Mouse (Mus musculus): ENCODE data around the gene Lrrc8d. TPM values are rescaled to one million over a fixed set of nuclear protein-coding genes. Genes with fewer than 3 reads are reported as not detected.

The Lrrc8d gene
- total and polyA plus RNA-seq, 3 experiments = 7.0 to 26.1 (median 16.6) TPM

GRCm38 (mm10) chr5:105826916-105827510 lies 127.2 kb downstream of the Lrrc8d start:
- in situ Hi-C loops (cut with MboI; ENCODE audit: low pct_ligation_motif_present, low pct_unique_long_range_greater_than_20kb, low sequenced_read_pairs) (no loop called here), dilution Hi-C loops (cut with MboI; ENCODE audit: extremely low pct_ligation_motif_present, extremely low pct_unique_long_range_greater_than_20kb, low sequenced_read_pairs) (no loop called here)
- Histone ChIP-seq H3K4me2 (ENCODE audit: insufficient read depth, low read depth, poor library complexity, severe bottlenecking) (no peak overlapping the region), H3K79me2 (replicated peaks; ENCODE audit: control insufficient read depth, extremely low read depth, insufficient read depth, poor library complexity, severe bottlenecking) (no peaks in the 10 kb centered on the region), H3K9me3 (replicated peaks; ENCODE audit: low read length) (no peaks in the 10 kb centered on the region), H3K27me3 (replicated peaks) (no peaks in the 10 kb centered on the region), H3K4me3 (replicated peaks in 1 of 3; ENCODE audit: low read depth in 2 of 3, low read length in 2 of 3, poor library complexity in 1 of 3) (no peak overlapping the region), H3K9ac (ENCODE audit: insufficient read depth, low read depth) (no peak overlapping the region), H3K27ac (ENCODE audit: insufficient read depth, low read depth) (no peak overlapping the region), H3K36me3 (replicated peaks in 1 of 2; ENCODE audit: control insufficient read depth in 1 of 2, insufficient read depth in 1 of 2, low read length in 1 of 2) (peaks cover 0 to 2% of the 10 kb centered on the region in 2 experiments), H3K4me1 (ENCODE audit: control insufficient read depth in 1 of 2, insufficient read depth in 2 of 2) (peaks cover 0 to 6% of the 10 kb centered on the region in 2 experiments; a peak in 2 of 4 replicates)
- TF ChIP-seq JUN (IDR thresholded peaks at IDR 0.05; ENCODE audit: insufficient read depth, low read depth, low read length) (no peak), USF2 (conservative IDR thresholded peaks at IDR 0.05; ENCODE audit: low read depth, low read length) (no peak), E2F4 (IDR thresholded peaks at IDR 0.05; ENCODE audit: insufficient replicate concordance, low read depth, low read length) (no peak), ELF1 (IDR thresholded peaks at IDR 0.05; ENCODE audit: low read depth, low read length) (no peak), NELFE (IDR thresholded peaks at IDR 0.05; ENCODE audit: low read depth, low read length) (no peak), ETS1 (conservative IDR thresholded peaks at IDR 0.05; ENCODE audit: low read depth, low read length) (no peak), PAX5 (IDR thresholded peaks at IDR 0.05; ENCODE audit: low read length) (no peak)
- no peak for DNase-seq (ENCODE audit: extremely low read depth)

GRCm38 (mm10) chr5:105828050-105828449 lies 128.3 kb downstream of the Lrrc8d start:
- Histone ChIP-seq H3K4me2 (ENCODE audit: insufficient read depth, low read depth, poor library complexity, severe bottlenecking) (no peak overlapping the region), H3K36me3 (replicated peaks in 1 of 2; ENCODE audit: control insufficient read depth in 1 of 2, insufficient read depth in 1 of 2, low read length in 1 of 2) (peaks cover 0 to 2% of the 10 kb centered on the region in 2 experiments), H3K4me3 (replicated peaks in 1 of 3; ENCODE audit: low read depth in 2 of 3, low read length in 2 of 3, poor library complexity in 1 of 3) (no peak overlapping the region), H3K9me3 (replicated peaks; ENCODE audit: low read length) (no peaks in the 10 kb centered on the region), H3K9ac (ENCODE audit: insufficient read depth, low read depth) (no peak overlapping the region), H3K79me2 (replicated peaks; ENCODE audit: control insufficient read depth, extremely low read depth, insufficient read depth, poor library complexity, severe bottlenecking) (no peaks in the 10 kb centered on the region), H3K27me3 (replicated peaks) (no peaks in the 10 kb centered on the region), H3K4me1 (ENCODE audit: control insufficient read depth in 1 of 2, insufficient read depth in 2 of 2) (peaks cover 0 to 6% of the 10 kb centered on the region in 2 experiments; a peak in 2 of 4 replicates), H3K27ac (ENCODE audit: insufficient read depth, low read depth) (no peak overlapping the region)
- in situ Hi-C loops (cut with MboI; ENCODE audit: low pct_ligation_motif_present, low pct_unique_long_range_greater_than_20kb, low sequenced_read_pairs) (no loop called here), dilution Hi-C loops (cut with MboI; ENCODE audit: extremely low pct_ligation_motif_present, extremely low pct_unique_long_range_greater_than_20kb, low sequenced_read_pairs) (no loop called here)
- TF ChIP-seq EP300 (IDR thresholded peaks at IDR 0.05; ENCODE audit: low read length) (no peak), MYC (IDR thresholded peaks at IDR 0.05; ENCODE audit: low read depth, low read length) (no peak), KAT2A (IDR thresholded peaks at IDR 0.05; ENCODE audit: insufficient replicate concordance, low read length) (no peak), RCOR1 (conservative IDR thresholded peaks at IDR 0.05; ENCODE audit: low read depth, low read length) (no peak), GABPA (IDR thresholded peaks at IDR 0.05; ENCODE audit: insufficient replicate concordance, low read depth, low read length) (no peak), E2F4 (IDR thresholded peaks at IDR 0.05; ENCODE audit: insufficient replicate concordance, low read depth, low read length) (no peak), MAFK (IDR thresholded peaks at IDR 0.05; ENCODE audit: insufficient replicate concordance, low read length) (no peak), CTCF (conservative IDR thresholded peaks at IDR 0.05 in 1 of 2, IDR thresholded peaks at IDR 0.05 in 1 of 2; ENCODE audit: low read depth in 2 of 2, low read length in 2 of 2) (no peak), NELFE (IDR thresholded peaks at IDR 0.05; ENCODE audit: low read depth, low read length) (no peak)
- no peak for DNase-seq (ENCODE audit: extremely low read depth)

All from CH12.LX (cell line).